ENCODE assay signal across 19 mouse cellular contexts in the genomic region with DNA sequence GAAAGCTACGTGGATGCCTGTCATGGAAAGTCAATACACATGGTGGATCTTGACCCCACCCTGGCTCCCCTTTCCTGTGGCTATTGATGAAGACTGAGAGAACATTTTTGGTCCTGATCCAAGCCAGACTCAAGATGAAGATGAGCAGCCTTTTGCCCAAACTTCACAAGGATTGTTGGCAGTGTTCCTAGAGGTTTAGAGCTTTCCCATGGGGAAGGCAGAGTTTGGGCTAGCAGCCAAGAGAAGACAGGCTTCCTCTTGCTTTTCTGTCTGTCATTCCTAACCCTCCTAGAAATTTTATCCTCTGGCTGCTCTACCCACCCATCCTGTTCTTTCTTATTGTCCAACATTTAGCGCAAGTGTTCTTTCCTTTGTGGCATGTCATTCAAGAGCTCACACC.
DNase-seq lines count a peak whose midpoint lies in the region; ATAC-seq lines count a peak whose summit lies in the region.
"Had no signal": no experiment of that assay in that cellular context is flagged by ENCODE, and none has a peak within 500 bp of the region (broad histone marks: within the 10 kb centered on the region; RNA-seq: fewer than 3 reads in every experiment).

No protein-coding gene starts in this region.

- no peak overlapping the region for H3K4me2 ChIP-seq in midbrain, embryonic 14.5 days (ENCODE audit: low read length)
- H3K4me2 ChIP-seq in liver, embryonic 11.5 days = no peak overlapping the region
- H3K4me2 ChIP-seq: embryonic facial prominence, embryonic 12.5 days; limb, embryonic 13.5 days; midbrain, embryonic 13.5 days; stomach, embryonic 15.5 days had no signal

- no peaks in the 10 kb centered on the region for H3K9me3 ChIP-seq in midbrain, embryonic 14.5 days (ENCODE audit: control insufficient read depth, low read length)
- no peaks in the 10 kb centered on the region for H3K9me3 ChIP-seq in midbrain, embryonic 10.5 days (replicated peaks)
- H3K9me3 ChIP-seq in liver, embryonic 11.5 days (ENCODE audit: control insufficient read depth, low read length) = no peaks in the 10 kb centered on the region
- H3K9me3 ChIP-seq: embryonic facial prominence, embryonic 12.5 days; forebrain, embryonic 10.5 days; hindbrain, embryonic 10.5 days; limb, embryonic 13.5 days; midbrain, embryonic 13.5 days; stomach, embryonic 15.5 days had no signal

- no peak for ATAC-seq in midbrain, embryonic 14.5 days (ENCODE audit: low FRiP score, low TSS enrichment)
- no peak for ATAC-seq in liver, embryonic 11.5 days (replicated peaks; ENCODE audit: low FRiP score)
- ATAC-seq: inflammation-experienced regulatory T-cells, adult 6 months; midbrain, embryonic 13.5 days had no signal

- peaks cover 21% of the 10 kb centered on the region for H3K4me1 ChIP-seq in midbrain, embryonic 14.5 days (ENCODE audit: control insufficient read depth, insufficient read depth, low read length)
- H3K4me1 ChIP-seq in midbrain, embryonic 10.5 days = peaks cover 15% of the 10 kb centered on the region
- H3K4me1 ChIP-seq in liver, embryonic 11.5 days (replicated peaks; ENCODE audit: control insufficient read depth, insufficient read depth, low read length) = no peaks in the 10 kb centered on the region; the same call in 1 of the 2 replicates

- no peak overlapping the region for H3K27ac ChIP-seq in midbrain, embryonic 14.5 days (replicated peaks; ENCODE audit: low read depth, low read length)
- no peak overlapping the region for H3K27ac ChIP-seq in midbrain, embryonic 10.5 days (replicated peaks)
- no peak overlapping the region for H3K27ac ChIP-seq in liver, embryonic 11.5 days (ENCODE audit: low read depth, low read length)
- H3K27ac ChIP-seq: embryonic facial prominence, embryonic 12.5 days; forebrain, embryonic 10.5 days; hindbrain, embryonic 10.5 days; left cerebral cortex, adult 2 months; limb, embryonic 13.5 days; midbrain, embryonic 13.5 days; stomach, embryonic 15.5 days had no signal

- no peaks in the 10 kb centered on the region for H3K27me3 ChIP-seq in midbrain, embryonic 14.5 days (ENCODE audit: control insufficient read depth, insufficient read depth, low read length)
- H3K27me3 ChIP-seq in midbrain, embryonic 10.5 days (ENCODE audit: low read depth, poor library complexity, severe bottlenecking) = no peaks in the 10 kb centered on the region
- no peaks in the 10 kb centered on the region for H3K27me3 ChIP-seq in liver, embryonic 11.5 days (replicated peaks; ENCODE audit: control insufficient read depth, insufficient read depth, low read length)
- H3K27me3 ChIP-seq: embryonic facial prominence, embryonic 12.5 days; limb, embryonic 13.5 days; midbrain, embryonic 13.5 days; stomach, embryonic 15.5 days had no signal

- peak; percentile 26 to 53 for DNase-seq in adrenal gland, adult (ENCODE audit: inconsistent age in 2 of 2, low spot score in 1 of 2)
- no peak for DNase-seq in adrenal gland, postnatal 4 days (ENCODE audit: low spot score in 2 of 2)
- peak; percentile 4 for DNase-seq in kidney, adult 9 months
- no peak for DNase-seq in kidney, adult 11 months
- DNase-seq in midbrain, embryonic 14.5 days = peak; percentile 39
- DNase-seq in midbrain, embryonic 10.5 days (ENCODE audit: low spot score) = no peak
- DNase-seq in liver, embryonic 11.5 days (ENCODE audit: low spot score) = no peak
- DNase-seq in spleen, postnatal 10 days (ENCODE audit: low spot score in 2 of 2) = no peak
- DNase-seq: cerebellum, adult 18-20 months; gastrocnemius, postnatal 14 days; spleen, adult 18-20 months had no signal

- H3K36me3 ChIP-seq in midbrain, embryonic 14.5 days (ENCODE audit: control insufficient read depth, insufficient read depth, low read length) = no peaks in the 10 kb centered on the region
- H3K36me3 ChIP-seq in midbrain, embryonic 10.5 days = no peaks in the 10 kb centered on the region
- H3K36me3 ChIP-seq in liver, embryonic 11.5 days (ENCODE audit: control insufficient read depth, insufficient read depth, low read length) = no peaks in the 10 kb centered on the region
- H3K36me3 ChIP-seq: embryonic facial prominence, embryonic 12.5 days; forebrain, embryonic 10.5 days; hindbrain, embryonic 10.5 days; limb, embryonic 13.5 days; midbrain, embryonic 13.5 days; stomach, embryonic 15.5 days had no signal

- H3K4me3 ChIP-seq in midbrain, embryonic 14.5 days (replicated peaks; ENCODE audit: low read depth, low read length) = no peak overlapping the region
- H3K4me3 ChIP-seq in midbrain, embryonic 10.5 days = no peak overlapping the region
- no peak overlapping the region for H3K4me3 ChIP-seq in liver, embryonic 11.5 days (ENCODE audit: low read depth, low read length)
- H3K4me3 ChIP-seq: embryonic facial prominence, embryonic 12.5 days; forebrain, embryonic 10.5 days; hindbrain, embryonic 10.5 days; left cerebral cortex, adult 2 months; limb, embryonic 13.5 days; midbrain, embryonic 13.5 days; stomach, embryonic 15.5 days had no signal

- H3K9ac ChIP-seq in midbrain, embryonic 14.5 days (replicated peaks; ENCODE audit: low read length) = no peak overlapping the region
- H3K9ac ChIP-seq in liver, embryonic 11.5 days (ENCODE audit: low read depth, low read length) = no peak overlapping the region
- H3K9ac ChIP-seq: embryonic facial prominence, embryonic 12.5 days; limb, embryonic 13.5 days; midbrain, embryonic 13.5 days; stomach, embryonic 15.5 days had no signal

- WGBS in midbrain, embryonic 14.5 days = 67% methylated on average over 2 of the region's 2 CpGs
- 91% methylated on average over 2 of the region's 2 CpGs for WGBS in midbrain, embryonic 10.5 days
- 79% methylated on average over 2 of the region's 2 CpGs for WGBS in liver, embryonic 11.5 days

Comparison
In these comparisons a context has a peak if more than half of its experiments do, and no peak if none do; other contexts are left out.
1. DNase-seq: peak in adrenal gland, adult (2 of 2), kidney, adult 9 months (single experiment) and midbrain, embryonic 14.5 days (single experiment); none in adrenal gland, postnatal 4 days (0 of 2), kidney, adult 11 months (single experiment), midbrain, embryonic 10.5 days (single experiment), liver, embryonic 11.5 days (single experiment) and spleen, postnatal 10 days (0 of 2).